Mouse (Mus musculus): Measurements from ENCODE around the gene Lclat1. TPM values are rescaled to one million over a fixed set of nuclear protein-coding genes. Genes with fewer than 3 reads are reported as not detected.

Gene Lclat1
- polyA plus RNA-seq, 1 experiment, result 10.8 TPM

DNA sequence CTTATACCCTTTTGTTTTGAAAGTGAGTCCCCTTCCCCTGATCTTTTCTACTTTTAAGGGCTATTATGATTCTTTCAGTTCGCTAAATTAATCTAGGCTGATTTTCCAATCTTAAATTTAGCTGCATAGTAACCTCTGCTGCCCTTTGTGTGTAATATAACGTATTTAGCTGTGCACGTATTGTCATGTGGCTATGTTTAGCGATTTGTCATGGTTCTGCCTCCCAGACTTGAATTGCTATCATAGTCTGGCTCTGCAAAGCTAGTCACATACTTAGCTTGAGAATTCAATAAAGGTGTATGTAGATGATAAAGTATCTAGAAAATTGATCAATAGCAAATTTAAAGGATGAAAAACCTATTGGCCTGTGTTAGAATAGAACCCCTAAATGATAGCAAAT is 69.3 kb downstream of the Lclat1 start:
- WGBS, result 94% methylated on average over 4 of the region's 4 CpGs
- DNase-seq (ENCODE audit: low read depth, low spot score), result no peak

DNA sequence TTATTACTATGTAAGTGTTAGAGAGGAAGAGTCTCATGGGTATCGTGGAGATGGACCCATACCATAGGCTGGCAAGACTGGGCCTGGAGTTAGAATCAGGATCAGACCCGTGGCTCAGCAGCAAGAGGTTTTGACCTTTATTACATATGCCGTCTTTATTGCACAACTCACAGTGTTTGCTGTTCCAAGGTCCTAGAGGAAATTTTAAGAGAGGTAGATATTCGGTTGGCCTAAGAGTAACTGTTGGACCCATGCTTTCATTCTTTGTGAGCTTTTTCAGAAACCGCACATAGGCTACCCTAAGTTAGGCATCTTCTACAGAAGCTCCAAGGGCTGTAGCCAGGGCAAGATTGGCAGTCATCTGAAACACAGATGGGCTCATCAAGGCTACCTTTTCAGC is 79.1 kb downstream of the Lclat1 start:
- WGBS, result 32% methylated on average over 5 of the region's 5 CpGs
- DNase-seq (ENCODE audit: low read depth, low spot score), result peak; percentile 18

DNA sequence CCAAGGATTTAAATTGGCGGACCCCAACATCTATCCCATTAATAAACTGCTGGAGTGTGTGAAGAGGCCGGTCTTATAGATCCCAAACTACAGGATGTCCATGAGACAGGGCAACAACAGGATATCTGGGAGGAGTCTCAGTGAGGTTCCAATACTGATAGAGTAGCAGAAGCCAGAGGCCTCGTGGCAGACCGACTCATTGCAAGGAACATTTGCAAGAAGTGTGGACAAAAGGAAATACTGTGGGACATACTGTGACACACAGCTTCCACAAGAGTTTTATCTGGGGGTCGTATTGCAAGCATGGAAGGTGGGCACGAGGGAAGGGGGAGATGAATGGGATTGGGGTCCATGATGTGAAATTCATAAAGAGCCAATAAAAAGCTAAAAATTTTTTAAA is 86.4 kb downstream of the Lclat1 start:
- DNase-seq (ENCODE audit: low read depth, low spot score), result no peak
- 85% methylated on average over 6 of the region's 6 CpGs for WGBS

DNA sequence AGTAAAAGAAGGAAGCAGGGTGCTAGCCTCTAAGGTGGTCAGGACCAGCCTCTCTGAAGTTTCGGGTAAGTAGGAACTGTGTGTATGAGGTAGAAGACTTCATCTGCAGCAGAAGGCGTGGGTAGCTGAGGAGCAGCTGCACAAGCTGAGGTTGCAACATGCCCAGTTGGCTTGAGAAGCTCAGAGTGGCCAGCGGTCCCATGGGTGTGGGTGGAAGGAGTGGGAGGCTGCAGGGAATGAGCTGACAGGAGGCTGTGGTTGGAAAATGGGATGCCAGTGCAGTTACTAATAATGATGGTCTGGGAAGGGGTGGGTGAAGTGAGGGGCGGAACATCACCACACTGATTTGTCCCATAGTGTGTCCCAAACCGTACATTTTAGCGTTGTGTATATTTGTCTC is 86.8 kb downstream of the Lclat1 start:
- no peak for DNase-seq (ENCODE audit: low read depth, low spot score)
- WGBS, result 85% methylated on average over 6 of the region's 6 CpGs

DNA sequence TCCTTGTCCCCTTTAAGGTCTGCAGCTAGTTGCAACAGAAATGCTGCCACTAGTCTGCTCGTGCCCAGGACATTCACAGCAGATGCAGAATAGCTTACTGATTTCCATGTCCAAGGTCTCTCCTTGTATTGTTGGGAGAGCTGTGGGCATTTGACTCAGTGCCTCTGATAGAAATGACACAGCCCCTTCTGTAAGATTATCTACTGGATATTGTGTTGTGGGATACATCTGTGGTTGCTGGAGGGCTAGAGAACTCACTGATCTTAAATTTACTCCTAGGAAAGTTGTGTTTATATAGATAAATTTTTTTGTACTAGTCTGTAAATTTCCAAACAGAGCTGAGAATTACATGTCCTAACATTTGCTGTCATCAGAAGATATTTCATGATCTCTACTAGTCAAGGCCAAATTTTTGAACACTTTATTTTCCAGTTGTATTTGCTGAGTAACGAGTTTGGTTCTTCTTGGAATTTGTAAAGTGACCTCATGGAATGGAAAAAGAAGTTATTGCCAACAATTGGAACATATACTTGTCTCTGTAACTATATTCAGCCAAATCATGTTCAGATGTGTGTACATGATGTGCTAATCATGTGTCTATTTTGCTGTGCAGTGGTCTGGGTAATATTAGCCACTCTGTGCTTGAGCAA is 87.4 kb downstream of the Lclat1 start:
- WGBS, result 80% methylated on average over 2 of the region's 2 CpGs
- no peak for DNase-seq (ENCODE audit: low read depth, low spot score)

DNA sequence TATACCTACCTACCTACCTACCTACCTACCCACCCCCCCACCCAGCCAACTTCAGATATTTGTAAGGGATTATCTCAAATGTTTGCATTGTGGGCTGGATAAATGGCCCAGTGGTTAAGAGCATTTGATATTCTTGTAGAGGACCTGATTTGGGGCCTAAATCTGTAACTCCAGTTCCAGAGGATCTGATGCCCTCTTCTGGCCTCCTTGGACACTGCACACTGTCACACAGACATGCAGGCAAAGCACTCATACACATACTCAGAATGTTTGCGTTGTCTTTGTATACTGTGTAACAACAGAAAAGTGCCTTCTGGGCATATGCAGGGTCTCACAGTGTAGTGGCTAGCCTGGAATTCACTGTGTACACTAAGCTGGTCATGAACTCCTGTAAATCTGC is 88.4 kb downstream of the Lclat1 start:
- DNase-seq (ENCODE audit: low read depth, low spot score), result no peak
- WGBS, result 97% methylated on average over 1 of the region's 1 CpGs

DNA sequence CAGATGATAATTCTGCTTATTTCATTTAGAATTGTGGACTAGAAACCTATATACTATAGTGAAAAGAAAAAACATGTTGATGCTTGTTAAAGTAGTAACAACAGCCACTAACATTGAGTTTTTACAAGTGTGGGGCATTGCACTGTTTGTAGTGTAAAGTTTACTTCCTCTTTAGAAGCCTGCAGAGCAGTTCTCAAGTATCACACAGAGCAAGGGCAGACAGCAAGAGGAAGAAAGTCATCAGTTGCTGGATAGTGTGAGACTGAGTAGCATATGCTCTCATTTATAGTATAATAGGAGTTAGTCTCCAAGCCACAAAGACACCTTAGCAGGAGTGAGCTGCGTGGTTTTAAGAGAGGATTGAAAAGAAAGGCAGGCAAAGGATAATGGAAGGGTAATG is 89.9 kb downstream of the Lclat1 start:
- WGBS, result 69% methylated on average over 1 of the region's 1 CpGs
- no peak for DNase-seq (ENCODE audit: low read depth, low spot score)

DNA sequence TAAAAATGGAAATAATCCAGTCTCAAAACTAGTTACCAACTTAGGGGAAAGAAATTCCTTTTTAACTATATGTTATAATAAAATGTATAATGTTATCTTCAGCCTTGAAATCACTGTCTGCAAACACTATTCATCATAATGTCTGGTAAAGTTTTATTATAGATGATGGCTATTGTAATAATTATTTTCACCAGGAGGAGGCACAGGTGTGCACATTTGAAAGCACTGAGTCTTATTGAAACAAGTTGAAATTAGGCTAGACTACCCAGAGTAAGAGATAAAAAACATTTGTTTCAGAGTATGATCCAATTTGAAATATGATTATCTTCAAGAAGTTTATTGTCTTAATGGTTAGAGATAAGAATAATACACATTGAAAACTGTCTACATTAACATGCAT is 91.6 kb downstream of the Lclat1 start:
- DNase-seq (ENCODE audit: low read depth, low spot score), result no peak

DNA sequence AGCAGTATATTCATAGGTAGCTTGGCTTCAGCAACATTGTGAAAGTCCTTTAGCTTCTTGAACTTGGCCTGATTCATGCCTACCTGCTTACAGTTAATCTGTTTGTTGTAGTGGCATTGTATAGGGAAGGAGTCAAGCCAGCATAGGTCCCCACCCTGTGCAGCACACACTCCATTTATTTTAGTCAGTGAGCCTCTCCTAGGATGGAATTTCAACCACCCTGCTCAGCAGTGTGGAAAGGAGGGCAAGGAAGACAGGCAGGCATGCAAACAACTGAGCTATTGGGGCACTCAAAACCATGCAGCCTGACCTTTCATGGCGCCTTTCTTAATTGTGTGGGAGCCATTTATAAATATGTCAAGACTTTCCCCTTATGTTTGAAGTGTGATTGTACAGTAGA is 92.6 kb downstream of the Lclat1 start:
- DNase-seq (ENCODE audit: low read depth, low spot score), result no peak
- 91% methylated on average over 1 of the region's 1 CpGs for WGBS

DNA sequence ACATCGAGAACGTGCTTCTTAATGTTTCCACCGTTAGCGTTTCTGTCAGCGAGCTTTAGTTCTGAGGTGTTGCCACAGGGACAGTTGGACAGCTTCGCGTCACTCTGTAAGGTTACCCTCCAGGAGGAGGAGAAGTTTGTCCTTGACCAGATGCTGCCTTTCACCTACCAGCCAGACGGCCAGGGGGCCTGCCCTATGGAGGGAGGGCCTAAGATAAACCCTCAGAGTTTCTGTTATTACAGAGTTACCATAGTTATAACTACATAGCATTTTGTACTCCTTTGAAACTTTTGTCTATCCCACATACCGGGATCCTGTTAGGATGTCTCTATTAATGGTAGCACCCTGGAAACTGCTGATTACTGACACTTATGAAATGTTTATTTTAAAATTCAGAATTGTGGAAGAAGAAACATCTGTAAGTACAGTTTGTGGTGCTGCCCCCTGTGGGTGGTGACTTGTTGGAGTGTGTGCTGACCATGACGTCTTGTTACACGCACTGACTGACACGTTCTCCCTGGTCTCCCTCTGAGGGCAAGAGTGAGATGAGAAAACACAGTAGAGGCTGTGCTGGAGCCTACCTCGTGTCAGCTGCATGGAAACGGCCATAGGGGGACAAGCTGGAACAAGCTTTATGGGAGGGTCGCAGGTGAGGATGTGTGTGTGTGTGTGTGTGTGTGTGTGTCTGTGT is 96.0 kb downstream of the Lclat1 start:
- no peak for DNase-seq (ENCODE audit: low read depth, low spot score)
- WGBS, result 85% methylated on average over 15 of the region's 15 CpGs

DNA sequence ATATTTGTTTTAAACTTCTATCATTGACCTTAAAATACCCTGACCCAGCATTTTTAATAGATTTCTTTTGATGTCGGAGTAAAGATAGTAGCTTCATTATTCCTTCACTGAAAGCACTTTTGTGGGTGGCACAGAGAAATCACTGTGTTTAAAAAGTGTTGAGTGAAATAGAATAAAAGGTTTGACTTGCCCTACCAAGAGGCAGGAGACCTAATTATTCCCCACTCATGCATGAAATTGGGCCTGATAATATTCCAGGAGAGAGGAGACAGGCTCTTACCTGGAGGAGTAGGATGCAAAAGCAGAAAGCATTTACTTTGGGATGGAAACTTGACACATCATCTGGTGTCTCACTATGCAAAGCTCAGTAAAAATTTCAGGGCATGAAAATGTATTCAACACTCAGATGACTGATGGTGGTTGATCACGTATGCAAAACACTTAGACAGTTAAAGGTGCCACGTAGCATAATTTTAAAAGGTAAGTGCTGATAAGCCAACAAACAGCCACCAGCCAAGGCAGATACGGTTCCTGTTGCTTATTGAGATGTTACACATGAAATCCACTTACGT is 103.3 kb downstream of the Lclat1 start:
- WGBS, result 97% methylated on average over 5 of the region's 5 CpGs

DNA sequence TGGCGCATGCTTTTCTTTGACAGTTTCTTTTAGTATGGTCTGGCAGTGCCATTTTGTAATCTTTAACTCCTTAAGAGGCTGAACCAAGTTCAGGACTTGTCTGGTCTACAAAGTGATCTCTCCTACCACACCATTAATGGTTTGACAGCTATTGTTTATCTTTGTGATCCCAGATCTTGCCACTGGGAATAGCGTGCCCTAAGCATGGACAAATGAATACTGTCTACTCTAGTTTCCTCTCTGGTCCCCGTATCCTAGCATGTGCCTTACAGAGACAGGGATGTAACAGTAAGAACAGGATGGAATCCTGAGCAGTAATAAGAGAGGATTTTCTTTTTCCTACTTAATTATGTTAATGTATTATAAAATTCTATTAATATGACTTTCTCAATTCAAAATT is 105.0 kb downstream of the Lclat1 start:
- DNase-seq (ENCODE audit: low read depth, low spot score), result no peak
- WGBS, result 83% methylated on average over 3 of the region's 3 CpGs

More for the DNA sequence above, 103.3 kb downstream of the Lclat1 start:
- DNase-seq (ENCODE audit: low read depth, low spot score), result no peak

DNA sequence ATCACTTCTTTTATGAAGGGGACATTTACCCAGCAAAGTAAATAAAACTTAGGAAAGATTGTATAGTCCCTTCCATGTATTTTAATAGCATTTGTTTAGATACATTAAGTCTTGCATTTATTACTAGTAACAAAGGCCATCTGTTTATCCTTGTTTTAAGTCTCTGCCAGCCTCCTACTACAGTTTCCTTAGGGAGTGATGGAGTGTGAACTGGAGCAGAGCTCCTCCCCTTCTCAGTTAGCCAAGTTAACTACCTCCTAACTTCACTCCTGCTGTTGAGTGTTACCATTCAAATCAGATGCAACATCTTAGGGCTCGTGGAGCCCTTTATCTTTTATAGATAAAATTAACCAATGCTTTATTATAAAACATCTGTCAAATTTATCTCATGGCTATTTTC is 105.4 kb downstream of the Lclat1 start:
- no peak for DNase-seq (ENCODE audit: low read depth, low spot score)
- 68% methylated on average over 1 of the region's 1 CpGs for WGBS

DNA sequence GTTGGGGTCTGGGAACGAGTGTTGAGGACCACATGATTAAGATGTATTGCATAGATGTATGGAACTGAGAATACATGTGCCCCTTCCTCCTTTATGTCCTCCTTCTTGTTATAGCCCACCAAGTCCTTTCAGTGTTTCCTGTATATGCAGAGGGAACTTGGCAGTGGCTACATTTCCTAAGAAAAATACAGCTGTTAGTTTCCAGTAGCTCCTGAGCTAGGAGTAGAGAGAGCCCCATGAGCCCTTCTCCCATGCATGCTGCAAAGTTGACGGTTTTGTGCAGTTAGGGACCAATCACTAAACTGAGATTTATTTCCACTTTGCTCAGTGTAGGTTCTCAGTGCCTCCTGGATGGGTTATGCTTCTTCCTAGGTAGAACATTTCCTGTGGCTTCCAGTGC is 105.9 kb downstream of the Lclat1 start:
- no peak for DNase-seq (ENCODE audit: low read depth, low spot score)
- 76% methylated on average over 2 of the region's 2 CpGs for WGBS

DNA sequence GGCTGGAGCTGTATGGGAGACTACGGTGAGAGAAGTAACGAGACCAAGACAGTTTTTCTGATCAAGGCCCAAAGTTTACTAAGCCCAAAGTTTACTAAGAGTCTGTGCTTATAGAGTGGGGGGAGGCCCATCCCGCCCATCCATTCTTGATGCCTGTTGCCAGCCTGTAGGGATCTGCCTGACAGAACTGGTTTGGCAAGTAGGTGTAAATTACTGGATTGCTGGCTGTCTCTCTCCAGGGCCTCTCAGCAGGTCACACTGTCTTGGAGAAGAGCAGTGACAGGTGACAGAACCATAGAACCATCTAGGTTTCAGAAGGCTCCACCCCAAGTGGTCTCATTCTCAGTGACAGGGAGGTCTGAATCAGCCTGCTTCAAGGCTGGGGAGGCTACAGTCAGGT is 109.5 kb downstream of the Lclat1 start:
- WGBS, result 46% methylated on average over 3 of the region's 3 CpGs
- no peak for DNase-seq (ENCODE audit: low read depth, low spot score)

DNA sequence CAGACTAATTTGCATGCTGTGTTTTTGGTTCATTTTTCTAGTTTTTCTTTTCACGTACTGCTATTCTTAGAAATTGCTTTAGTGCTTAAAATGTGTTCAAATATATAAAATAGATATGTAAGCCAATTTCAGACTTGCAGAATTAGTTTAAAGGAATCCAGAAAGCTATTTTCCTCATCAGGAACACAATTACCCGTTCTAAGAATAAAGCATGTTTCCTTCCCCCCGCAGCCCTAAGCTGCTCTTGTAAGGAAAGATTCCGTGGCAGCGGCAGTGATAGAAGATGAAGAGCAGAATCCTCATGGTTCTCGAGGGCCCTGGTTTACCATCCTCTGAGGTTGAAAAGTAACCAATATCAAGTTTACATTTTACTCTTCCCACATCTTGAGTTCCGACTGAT is 113.0 kb downstream of the Lclat1 start:
- WGBS, result 74% methylated on average over 7 of the region's 7 CpGs
- no peak for DNase-seq (ENCODE audit: low read depth, low spot score)

DNA sequence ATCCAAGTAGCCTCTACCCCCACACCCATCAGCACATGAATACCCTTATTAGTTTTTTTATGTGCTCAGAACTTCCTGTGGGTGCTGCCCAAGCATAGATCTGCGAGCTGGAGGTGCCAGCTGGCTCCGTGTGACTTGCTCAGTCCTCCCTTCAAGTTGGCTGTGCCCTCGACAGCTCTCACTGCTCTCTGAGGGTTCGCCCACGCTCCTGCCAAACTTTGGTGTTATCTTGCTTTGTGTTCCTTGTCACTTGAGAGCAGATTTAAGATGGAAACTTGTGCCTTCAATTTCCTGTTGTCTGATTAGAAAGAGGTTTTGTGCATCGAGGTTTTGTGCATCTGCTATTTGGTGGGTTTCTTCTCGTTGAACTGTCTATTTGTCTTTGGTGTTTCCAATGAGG is 114.3 kb downstream of the Lclat1 start:
- 63% methylated on average over 7 of the region's 7 CpGs for WGBS
- DNase-seq (ENCODE audit: low read depth, low spot score), result no peak

DNA sequence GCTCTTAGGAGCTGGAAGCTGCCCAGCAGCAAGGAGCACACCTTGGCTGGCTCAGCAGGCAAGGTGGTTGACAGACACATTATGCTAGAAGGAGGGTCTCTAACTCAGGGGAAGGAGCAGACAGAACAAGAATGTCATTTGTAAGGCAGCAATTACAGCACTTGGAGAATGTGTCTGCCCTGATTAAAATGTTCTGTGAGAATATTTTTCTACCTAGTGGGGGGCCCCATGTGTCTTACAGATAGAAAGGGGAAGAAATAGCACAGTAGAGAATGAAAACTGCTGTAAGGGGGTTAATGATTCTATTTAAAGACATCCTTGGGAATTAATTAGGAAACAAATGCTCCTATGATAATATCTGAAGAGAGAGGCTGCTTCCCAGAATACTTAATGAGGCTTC is 117.7 kb downstream of the Lclat1 start:
- no peak for DNase-seq (ENCODE audit: low read depth, low spot score)

DNA sequence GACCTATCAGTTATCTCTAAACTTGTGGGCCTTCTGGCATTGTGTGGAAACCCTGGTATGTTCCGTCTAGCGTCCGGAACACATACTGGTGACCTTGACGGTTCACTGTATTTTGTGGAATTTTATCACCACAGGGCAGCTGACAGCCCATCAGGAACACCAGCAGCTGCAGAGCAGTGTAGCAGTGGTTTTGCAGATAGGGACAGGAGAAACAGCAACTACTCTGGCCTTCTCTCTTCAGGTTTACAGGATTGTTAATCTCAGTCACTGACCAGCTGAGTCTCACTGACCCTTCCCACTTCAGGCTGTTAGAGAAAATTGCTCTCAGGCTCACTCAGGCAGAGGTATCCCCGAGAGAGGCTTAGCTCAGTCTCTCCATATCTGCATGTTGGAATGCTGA is 118.2 kb downstream of the Lclat1 start:
- WGBS, result 84% methylated on average over 5 of the region's 5 CpGs
- DNase-seq (ENCODE audit: low read depth, low spot score), result no peak

DNA sequence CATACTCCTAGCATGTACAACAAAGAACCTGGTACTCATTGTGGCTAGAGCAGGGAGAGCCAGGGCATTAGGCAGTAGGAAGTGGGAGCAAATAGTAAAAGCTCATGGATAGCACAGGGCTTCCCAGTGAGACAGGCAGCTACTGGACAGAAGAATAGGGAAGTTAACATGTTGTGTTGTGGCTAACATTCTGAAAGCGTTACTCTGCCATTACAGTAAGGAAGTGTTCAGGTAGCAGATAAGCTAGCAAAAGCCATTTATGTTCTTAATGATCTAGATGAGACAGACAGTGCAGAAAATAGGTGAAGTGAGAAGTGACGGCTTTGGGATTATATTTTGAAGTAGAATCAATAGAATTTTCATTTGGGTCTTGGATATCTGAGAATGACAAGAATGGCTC is 118.8 kb downstream of the Lclat1 start:
- 89% methylated on average over 2 of the region's 2 CpGs for whole genome bisulfite sequencing
- DNase-seq (ENCODE audit: low read depth, low spot score), result no peak

DNA sequence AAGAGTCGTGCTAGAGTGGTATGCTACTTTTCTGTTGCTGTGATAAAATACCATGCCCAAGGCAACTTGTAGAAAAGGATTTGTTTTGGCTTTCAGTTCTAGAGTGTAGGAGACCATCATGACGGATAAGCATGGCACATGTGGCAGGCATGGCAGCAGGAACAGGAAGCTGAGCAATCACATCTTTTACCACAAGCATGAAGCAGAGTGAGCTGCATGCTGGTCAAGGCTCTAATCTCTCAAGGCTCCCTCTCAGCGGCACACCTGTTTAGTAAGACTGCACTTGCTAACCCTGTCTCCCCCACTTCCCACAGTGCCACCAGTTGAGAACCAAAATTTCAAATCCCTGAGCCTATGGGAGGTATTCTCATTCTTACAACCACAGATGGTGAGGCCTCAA is 119.6 kb downstream of the Lclat1 start:
- DNase-seq (ENCODE audit: low read depth, low spot score), result no peak
- 93% methylated on average over 3 of the region's 3 CpGs for WGBS

All from large intestine, adult 2 months (tissue).